ENCODE assay signal across 30 mouse cellular contexts in genomic region chr2:112656131-112656530, GRCm38 (mm10).
DNase-seq lines count a peak whose midpoint lies in the region; ATAC-seq and TF ChIP-seq lines count a peak whose summit lies in the region.
"Had no signal": no experiment of that assay in that cellular context is flagged by ENCODE, and none has a peak within 500 bp of the region (broad histone marks: within the 10 kb centered on the region; RNA-seq: fewer than 3 reads in every experiment).

No protein-coding gene starts in this region.

- H3K4me1 ChIP-seq in stomach, embryonic 16.5 days (ENCODE audit: control insufficient read depth, insufficient read depth, low read length), result no peaks in the 10 kb centered on the region
- no peaks in the 10 kb centered on the region for H3K4me1 ChIP-seq in stomach, postnatal 0 days (replicated peaks; ENCODE audit: control insufficient read depth, insufficient read depth)
- peaks cover 0 to 9% of the 10 kb centered on the region in 2 experiments; a peak in 2 of 4 replicates for H3K4me1 ChIP-seq in MEL (ENCODE audit: control insufficient read depth in 1 of 2, insufficient read depth in 2 of 2, low read length in 2 of 2)
- H3K4me1 ChIP-seq in heart, embryonic 10.5 days, result no peaks in the 10 kb centered on the region
- H3K4me1 ChIP-seq: embryonic facial prominence, embryonic 10.5 days; embryonic facial prominence, embryonic 13.5 days; forebrain, embryonic 12.5 days; forebrain, embryonic 15.5 days; heart, embryonic 12.5 days; heart, embryonic 15.5 days; hindbrain, embryonic 10.5 days; hindbrain, embryonic 13.5 days had no signal

- no peak overlapping the region for H3K27ac ChIP-seq in stomach, embryonic 16.5 days (ENCODE audit: low read length)
- H3K27ac ChIP-seq in stomach, postnatal 0 days (replicated peaks), result no peak overlapping the region
- H3K27ac ChIP-seq in MEL (ENCODE audit: control insufficient read depth, low read depth, low read length), result no peak overlapping the region
- H3K27ac ChIP-seq in heart, embryonic 10.5 days, result no peak overlapping the region
- H3K27ac ChIP-seq: embryonic facial prominence, embryonic 10.5 days; embryonic facial prominence, embryonic 13.5 days; forebrain, embryonic 12.5 days; forebrain, embryonic 15.5 days; heart, embryonic 15.5 days; hindbrain, embryonic 10.5 days; hindbrain, embryonic 13.5 days; hindbrain, postnatal 0 days had no signal

- DNase-seq in stomach, postnatal 0 days (ENCODE audit: low spot score), result no peak
- DNase-seq in MEL (ENCODE audit: low read depth, low spot score), result peak; percentile 47
- no peak for DNase-seq in left cerebral cortex, postnatal 14 days (ENCODE audit: low spot score in 2 of 2)
- DNase-seq in adipocyte (ENCODE audit: low spot score), result no peak
- no peak for DNase-seq in heart, embryonic 10.5 days (ENCODE audit: low spot score)
- DNase-seq: adrenal gland, adult 2 months; adrenal gland, postnatal 14 days; cerebellum, adult 11 months; cerebellum, adult 8-10 months; cerebellum, postnatal 10 days; cerebellum, postnatal 36 days; embryo, embryonic 11 days; gastrocnemius, postnatal 14 days; heart, adult 11 months; heart, postnatal 10 days; heart, postnatal 36 days had no signal

- H3K36me3 ChIP-seq in stomach, embryonic 16.5 days (ENCODE audit: control insufficient read depth, insufficient read depth, low read length), result no peaks in the 10 kb centered on the region
- no peaks in the 10 kb centered on the region for H3K36me3 ChIP-seq in stomach, postnatal 0 days (ENCODE audit: control insufficient read depth, insufficient read depth, low read length)
- H3K36me3 ChIP-seq in MEL (ENCODE audit: control insufficient read depth in 1 of 2, insufficient read depth in 2 of 2, low read length in 2 of 2), result peaks cover 0 to 7% of the 10 kb centered on the region in 2 experiments; a peak in 2 of 4 replicates
- no peaks in the 10 kb centered on the region for H3K36me3 ChIP-seq in heart, embryonic 10.5 days
- H3K36me3 ChIP-seq: embryonic facial prominence, embryonic 10.5 days; embryonic facial prominence, embryonic 13.5 days; forebrain, embryonic 12.5 days; forebrain, embryonic 15.5 days; G1E; heart, embryonic 12.5 days; heart, embryonic 15.5 days; hindbrain, embryonic 10.5 days; hindbrain, embryonic 13.5 days had no signal

- no peak for TF ChIP-seq RAD21 in MEL (IDR thresholded peaks at IDR 0.05; ENCODE audit: low read depth, low read length)

- no peaks in the 10 kb centered on the region for H3K27me3 ChIP-seq in stomach, embryonic 16.5 days (ENCODE audit: control insufficient read depth, insufficient read depth, low read length)
- H3K27me3 ChIP-seq in stomach, postnatal 0 days (ENCODE audit: control insufficient read depth, insufficient read depth, low read length), result no peaks in the 10 kb centered on the region
- H3K27me3 ChIP-seq in MEL (ENCODE audit: control insufficient read depth in 1 of 2, insufficient read depth in 2 of 2, low read length in 2 of 2), result peaks cover 0 to 3% of the 10 kb centered on the region in 2 experiments; a peak in 2 of 4 replicates
- no peaks in the 10 kb centered on the region for H3K27me3 ChIP-seq in heart, embryonic 10.5 days (ENCODE audit: insufficient read depth, poor library complexity, severe bottlenecking)
- H3K27me3 ChIP-seq: embryonic facial prominence, embryonic 13.5 days; forebrain, embryonic 12.5 days; forebrain, embryonic 15.5 days; heart, embryonic 12.5 days; heart, embryonic 15.5 days; hindbrain, embryonic 13.5 days had no signal

- WGBS in stomach, embryonic 16.5 days, result 45% methylated on average over 5 of the region's 5 CpGs
- 37% methylated on average over 5 of the region's 5 CpGs for WGBS in stomach, postnatal 0 days
- 61% methylated on average over 5 of the region's 5 CpGs for WGBS in heart, embryonic 10.5 days

- no peak for TF ChIP-seq POLR2A in MEL (IDR thresholded peaks at IDR 0.05; ENCODE audit: control insufficient read depth in 1 of 2, insufficient read depth in 1 of 2, low read depth in 1 of 2, low read length in 2 of 2, poor library complexity in 1 of 2)

- no peak overlapping the region for H3K9ac ChIP-seq in stomach, embryonic 16.5 days (ENCODE audit: low read length)
- no peak overlapping the region for H3K9ac ChIP-seq in stomach, postnatal 0 days (ENCODE audit: low read length)
- no peak overlapping the region for H3K9ac ChIP-seq in MEL (ENCODE audit: control insufficient read depth, low read depth, low read length, poor library complexity, severe bottlenecking)
- H3K9ac ChIP-seq: embryonic facial prominence, embryonic 13.5 days; forebrain, embryonic 12.5 days; forebrain, embryonic 15.5 days; heart, embryonic 12.5 days; heart, embryonic 15.5 days; hindbrain, embryonic 13.5 days had no signal

- no peak overlapping the region for H3K4me3 ChIP-seq in stomach, embryonic 16.5 days (replicated peaks; ENCODE audit: low read length)
- no peak overlapping the region for H3K4me3 ChIP-seq in stomach, postnatal 0 days (ENCODE audit: low read depth, low read length)
- H3K4me3 ChIP-seq in MEL (ENCODE audit: control insufficient read depth in 1 of 2, insufficient read depth in 1 of 2, low read depth in 2 of 2, low read length in 2 of 2), result no peak overlapping the region
- no peak overlapping the region for H3K4me3 ChIP-seq in heart, embryonic 10.5 days
- H3K4me3 ChIP-seq: embryonic facial prominence, embryonic 10.5 days; embryonic facial prominence, embryonic 13.5 days; erythroblast, embryonic 14.5 days; forebrain, embryonic 12.5 days; forebrain, embryonic 15.5 days; heart, embryonic 12.5 days; heart, embryonic 15.5 days; hindbrain, embryonic 10.5 days; hindbrain, embryonic 13.5 days had no signal

- no peaks in the 10 kb centered on the region for H3K79me2 ChIP-seq in MEL (ENCODE audit: control insufficient read depth, insufficient read depth, low read length, poor library complexity)

- ATAC-seq in stomach, embryonic 16.5 days (ENCODE audit: insufficient read depth, low FRiP score), result 0 out of 2 replicates have a peak, but pooled peaks have one; percentile 33
- ATAC-seq in stomach, postnatal 0 days (ENCODE audit: low FRiP score, low TSS enrichment), result no peak
- ATAC-seq in inflammation-experienced regulatory T-cells, adult 6 months, result peak; percentile 52
- ATAC-seq: forebrain, embryonic 15.5 days; hindbrain, postnatal 0 days; intestine, postnatal 0 days had no signal

- intact Hi-C loops in left cerebral cortex, postnatal 14 days (cut with DNase I), result no loop called here

- H3K9me3 ChIP-seq in stomach, embryonic 16.5 days (replicated peaks; ENCODE audit: control insufficient read depth, low read length), result no peaks in the 10 kb centered on the region
- no peaks in the 10 kb centered on the region for H3K9me3 ChIP-seq in stomach, postnatal 0 days (ENCODE audit: control insufficient read depth, low read length)
- no peaks in the 10 kb centered on the region for H3K9me3 ChIP-seq in MEL (replicated peaks; ENCODE audit: insufficient read depth, low read length)
- no peaks in the 10 kb centered on the region for H3K9me3 ChIP-seq in heart, embryonic 10.5 days
- H3K9me3 ChIP-seq: embryonic facial prominence, embryonic 10.5 days; embryonic facial prominence, embryonic 13.5 days; forebrain, embryonic 12.5 days; forebrain, embryonic 15.5 days; G1E; heart, embryonic 12.5 days; heart, embryonic 15.5 days; hindbrain, embryonic 10.5 days; hindbrain, embryonic 13.5 days had no signal

- no peak for TF ChIP-seq CTCF in stomach, postnatal 0 days (IDR thresholded peaks at IDR 0.05; ENCODE audit: low read depth)
- no peak for TF ChIP-seq CTCF in MEL (IDR thresholded peaks at IDR 0.05 in 2 of 3, conservative IDR thresholded peaks at IDR 0.05 in 1 of 3; ENCODE audit: control insufficient read depth in 1 of 3, insufficient read depth in 1 of 3, low read depth in 2 of 3, low read length in 3 of 3, poor library complexity in 1 of 3, severe bottlenecking in 1 of 3)

- TF ChIP-seq EP300 in stomach, postnatal 0 days (optimal IDR thresholded peaks at IDR 0.05), result no peak
- peak in 1 of 2 experiments; percentile 39; a peak in 1 of 4 replicates for TF ChIP-seq EP300 in MEL (IDR thresholded peaks at IDR 0.05; ENCODE audit: low read depth in 1 of 2, low read length in 2 of 2)

- no peak overlapping the region for H3K4me2 ChIP-seq in stomach, embryonic 16.5 days (ENCODE audit: low read depth, low read length)
- H3K4me2 ChIP-seq in stomach, postnatal 0 days (replicated peaks; ENCODE audit: low read depth), result no peak overlapping the region
- H3K4me2 ChIP-seq: embryonic facial prominence, embryonic 13.5 days; forebrain, embryonic 12.5 days; forebrain, embryonic 15.5 days; heart, embryonic 12.5 days; heart, embryonic 15.5 days; hindbrain, embryonic 13.5 days had no signal

TF ChIP-seq in MEL, 35 proteins besides CTCF, POLR2A, EP300 and RAD21:
- TF ChIP-seq POLR2AphosphoS2 (IDR thresholded peaks at IDR 0.05; ENCODE audit: low read length) (no peak), ZNF384 (IDR thresholded peaks at IDR 0.05; ENCODE audit: low read depth, low read length) (peak; percentile 89), POLR2AphosphoS5 (IDR thresholded peaks at IDR 0.05; ENCODE audit: borderline replicate concordance, low read depth, low read length) (no peak), ZKSCAN1 (IDR thresholded peaks at IDR 0.05; ENCODE audit: low read depth, low read length) (no peak), NELFE (IDR thresholded peaks at IDR 0.05; ENCODE audit: low read depth, low read length) (no peak), MXI1 (IDR thresholded peaks at IDR 0.05; ENCODE audit: low read depth, low read length) (no peak), SIN3A (IDR thresholded peaks at IDR 0.05; ENCODE audit: low read length) (no peak), GATA1 (IDR thresholded peaks at IDR 0.05; ENCODE audit: low read depth, low read length) (0 out of 2 replicates have a peak, but pooled peaks have one; percentile 18), USF1 (IDR thresholded peaks at IDR 0.05; ENCODE audit: low read depth, low read length) (no peak), MAFK (IDR thresholded peaks at IDR 0.05; ENCODE audit: borderline replicate concordance, low read depth, low read length) (no peak)
